Mouse (Mus musculus) mammary gland, adult 2 months (tissue): ENCODE data around the gene Tmem183a. TPM values are rescaled to one million over a fixed set of nuclear protein-coding genes. Genes with fewer than 3 reads are reported as not detected.

ENCODE experiments used
- polyA plus RNA-seq: library from polyadenylated mRNA; depleted of rRNA; stranded (reverse); fragments of >200 nt; gene quantifications from 2 replicates; pipeline ENCODE4 v1.2.3, GENCODE M21; 2012; ENCODE audit warnings: low replicate concordance; rRNA removed

Tmem183a gene
- polyA plus RNA-seq = 46.1 and 75.4 TPM in 2 replicates

GRCm38 (mm10) chr1:134361857-134362212 is at the start of gene Tmem183a:
Gene Tmem183a, minus strand, starts transcription at chr1:134361979.

GRCm38 (mm10) chr1:134405509-134406413 is 44.0 kb upstream of the Tmem183a start, which contains the start of gene Cyb5r1:
Gene Cyb5r1, plus strand, starts transcription at chr1:134405559.

GRCm38 (mm10) chr1:134385666-134386065 is 23.9 kb upstream of the Tmem183a start, which contains the start of gene 4933406M09Rik:
Gene 4933406M09Rik, plus strand, starts transcription at chr1:134385940.

GRCm38 (mm10) chr1:134332770-134333271 is 29.0 kb downstream of the Tmem183a start, which contains the start of gene Ppfia4:
Gene Ppfia4, minus strand, starts transcription at chr1:134332928.

Other genes starting within 250 kb of the Tmem183a start
- 39.0 and 44.0 TPM in 2 replicates for gene Chil1, start 179.8 kb downstream of the Tmem183a start, polyA plus RNA-seq
- 0.35 and 84.8 TPM in 2 replicates for gene Mybph, start 168.5 kb downstream of the Tmem183a start, polyA plus RNA-seq
- 49.7 and 69.5 TPM in 2 replicates for gene Adora1, start 126.5 kb downstream of the Tmem183a start, polyA plus RNA-seq
- gene Myog, start 72.0 kb downstream of the Tmem183a start, polyA plus RNA-seq = 2.5 TPM in 1 of 2 replicates, not detected in the other
- gene Ppfia4, start 29.1 kb downstream of the Tmem183a start, polyA plus RNA-seq = 14.4 and 18.9 TPM in 2 replicates
- not detected in 2 replicates for gene 4933406M09Rik, start 24.0 kb upstream of the Tmem183a start, polyA plus RNA-seq
- gene Cyb5r1, start 43.6 kb upstream of the Tmem183a start, polyA plus RNA-seq = 39.2 and 96.5 TPM in 2 replicates
- gene Adipor1, start 53.4 kb upstream of the Tmem183a start, polyA plus RNA-seq = 112 and 149 TPM in 2 replicates
- gene Klhl12, start 93.6 kb upstream of the Tmem183a start, polyA plus RNA-seq = 4.0 and 8.8 TPM in 2 replicates
- gene Rabif, start 132.7 kb upstream of the Tmem183a start, polyA plus RNA-seq = 11.9 and 21.6 TPM in 2 replicates
- not detected in 2 replicates for gene Mgat4e, start 187.7 kb upstream of the Tmem183a start, polyA plus RNA-seq
- 15.2 and 19.2 TPM in 2 replicates for gene Kdm5b, start 198.2 kb upstream of the Tmem183a start, polyA plus RNA-seq